Mouse (Mus musculus): ENCODE measurements around the gene Tm2d1.

Gene Tm2d1

GRCm38 (mm10) chr4:98322223-98322622 lies 60.9 kb downstream of the Tm2d1 start:
- DNase-seq (ENCODE audit: low spot score in 2 of 2): peak; percentile 86 to 91

- peak in 1 of 2 experiments; percentile 27 for DNase-seq (ENCODE audit: low spot score in 2 of 2)
Measured at GRCm38 (mm10) chr4:98321371-98322111, 61.6 kb downstream of the Tm2d1 start.

DNA sequence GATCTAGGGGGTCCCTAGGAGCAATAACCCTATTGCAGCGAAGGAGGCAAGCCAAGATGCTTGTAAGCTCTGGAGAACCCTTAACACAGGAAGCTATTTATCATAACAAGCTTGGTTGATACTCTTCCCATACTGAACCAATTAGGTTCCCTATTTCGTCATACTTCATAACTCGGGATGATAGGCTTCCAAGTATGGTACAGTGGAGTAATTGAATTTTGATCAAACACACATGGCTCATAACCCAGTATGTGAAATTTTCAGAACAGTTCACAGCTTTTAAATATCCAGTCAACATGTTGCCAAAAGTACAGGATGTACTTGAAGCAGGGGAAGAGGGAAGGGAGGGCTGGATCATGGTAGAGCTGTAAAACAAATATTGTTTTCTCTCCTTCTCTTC lies 64.3 kb downstream of the Tm2d1 start:
- DNase-seq (ENCODE audit: low spot score in 2 of 2): no peak

DNA sequence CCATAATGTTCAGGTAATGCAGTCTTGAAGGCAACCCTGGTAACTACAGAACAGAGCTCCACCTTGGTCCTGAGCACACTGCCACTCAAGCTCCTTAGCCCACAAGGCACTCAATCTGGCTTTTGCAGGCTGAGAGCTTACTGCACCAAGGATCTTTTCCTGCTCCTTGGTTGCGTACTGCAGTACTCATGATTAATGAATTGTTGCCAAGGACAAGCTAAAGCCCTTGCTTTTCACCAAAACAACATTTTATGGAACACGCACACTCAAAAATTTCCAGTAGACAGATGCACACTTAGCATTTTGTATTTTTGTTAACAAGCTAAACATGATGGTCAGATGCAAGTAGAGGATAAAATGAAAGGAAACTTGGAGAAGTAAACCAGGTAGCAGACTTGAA lies 66.0 kb downstream of the Tm2d1 start:
- no peak for DNase-seq (ENCODE audit: low spot score in 2 of 2)
